Mouse (Mus musculus) kidney, postnatal 10 days (tissue): ENCODE data around the gene Lasp1.

Experiments
- DNase-seq: peaks from one replicate; pipeline ENCODE4 v3.0.0; 2021; ENCODE audit warnings: mixed read lengths

Gene Lasp1

DNA sequence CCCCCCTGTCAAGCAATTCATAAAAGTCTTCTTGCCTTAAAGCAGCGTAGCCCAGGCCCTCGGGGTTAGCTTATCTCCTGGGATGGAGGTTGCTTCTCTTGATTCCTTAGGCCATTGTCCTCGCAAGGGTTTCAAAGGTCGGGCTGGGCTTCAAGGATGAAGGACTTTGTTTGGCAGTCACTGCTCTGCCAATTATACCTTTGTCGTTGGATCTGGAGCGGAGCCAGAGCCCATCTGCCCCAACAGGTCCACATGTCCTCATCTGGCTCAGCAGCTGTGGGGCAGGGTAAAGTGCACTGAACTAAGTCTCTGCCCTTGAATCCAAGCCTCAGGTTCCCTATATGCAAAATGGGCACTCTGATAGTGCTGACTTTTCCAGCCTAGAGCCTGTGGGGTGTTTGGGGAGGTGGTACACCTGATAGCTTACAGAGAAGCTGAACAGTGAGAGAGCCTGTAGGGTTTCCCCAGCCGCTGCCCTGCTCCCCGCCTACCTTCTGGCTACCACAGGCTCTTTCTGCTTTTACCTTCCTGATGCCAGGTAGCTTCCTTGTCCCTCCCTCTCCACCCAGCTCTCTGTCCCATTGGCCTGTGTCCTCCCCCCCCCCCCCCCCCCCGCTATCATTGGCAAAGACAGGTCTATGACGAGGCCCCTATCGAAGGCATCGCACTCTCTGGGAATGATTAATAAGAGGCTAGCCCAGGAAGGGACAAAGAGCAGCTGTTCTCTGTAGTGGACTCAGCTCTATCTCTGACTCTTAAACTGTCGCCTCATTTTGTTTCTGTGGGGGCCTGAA lies 13.0 kb downstream of the Lasp1 start:
- DNase-seq = peak; percentile 83

DNA sequence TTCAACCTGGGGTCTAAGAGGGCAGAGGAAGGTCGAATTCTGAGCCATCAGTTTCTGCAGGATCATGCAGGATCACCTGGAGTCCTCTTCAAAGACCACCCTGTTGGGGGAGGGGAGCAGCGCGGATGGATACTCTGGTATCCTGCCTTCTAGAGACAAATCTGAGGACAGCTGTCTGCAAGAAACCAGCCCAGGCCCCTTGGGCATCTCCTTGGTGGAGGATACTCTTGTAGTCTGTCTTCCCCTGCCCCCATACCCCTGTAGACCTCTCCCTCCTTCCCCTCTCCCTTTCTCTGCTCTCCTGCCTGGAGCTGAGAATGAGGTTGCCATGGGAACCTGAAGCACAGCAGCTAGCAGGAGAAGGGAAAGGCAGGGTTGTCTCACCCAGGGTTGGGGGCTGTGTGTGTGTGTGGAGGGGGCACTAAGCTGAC lies 13.7 kb downstream of the Lasp1 start:
- DNase-seq = no peak

DNA sequence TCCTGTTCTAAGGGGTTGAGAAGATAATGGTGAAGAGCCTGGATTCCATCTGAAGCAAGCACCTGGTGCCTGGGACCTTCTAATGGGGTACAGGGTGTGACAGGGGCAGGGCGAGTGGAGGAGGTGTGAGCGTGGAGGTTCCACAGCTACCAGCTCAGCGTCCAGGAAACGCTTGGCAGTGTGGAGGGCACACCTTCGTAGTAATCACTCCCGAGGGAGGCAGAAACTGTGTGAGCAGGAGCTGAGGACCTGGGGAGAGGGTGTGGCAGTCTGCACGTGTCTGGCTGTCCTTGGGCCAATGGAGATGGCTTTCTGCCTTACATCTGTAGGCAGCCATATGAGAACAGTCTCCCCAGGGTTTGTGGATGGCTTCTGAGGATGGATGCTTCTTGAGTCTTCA lies 14.3 kb downstream of the Lasp1 start:
- DNase-seq = no peak

DNA sequence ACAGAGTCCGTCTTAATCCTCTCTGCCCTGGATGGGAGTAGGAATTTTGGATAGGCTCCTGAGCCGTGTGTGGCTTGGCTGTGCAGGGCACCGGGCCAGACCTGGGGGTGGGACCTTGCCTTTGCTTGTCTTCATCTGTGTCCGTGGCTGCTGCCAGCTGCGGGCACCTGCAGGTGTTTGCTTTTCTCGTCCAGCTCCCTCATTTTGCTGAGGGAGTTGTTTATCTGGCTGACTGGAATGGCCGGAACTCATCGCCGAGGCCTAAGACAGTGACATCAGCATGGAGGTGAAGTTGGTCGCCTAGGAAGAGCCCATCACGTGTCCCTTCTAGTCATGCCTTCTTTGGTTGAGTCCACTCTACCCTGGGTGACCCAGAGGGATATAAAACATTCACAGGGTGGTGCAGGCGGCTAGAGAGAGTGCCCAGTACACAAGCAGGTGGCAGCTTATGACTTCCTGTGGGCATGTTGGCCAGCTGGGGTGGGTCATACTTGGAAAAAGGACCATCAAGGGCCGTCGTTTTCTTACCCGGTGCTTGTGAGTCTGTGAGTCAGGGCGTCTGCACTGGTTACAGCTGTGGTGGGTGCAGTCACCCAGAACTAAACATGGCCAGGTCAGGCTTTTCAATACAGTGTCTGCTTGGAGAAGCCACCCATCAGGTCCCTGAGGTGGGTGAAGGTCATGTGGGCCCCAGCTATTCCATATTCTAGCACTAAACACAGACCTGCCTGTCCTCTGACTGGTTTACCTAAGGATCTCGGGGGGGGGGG lies 15.1 kb downstream of the Lasp1 start:
- peak; percentile 78 for DNase-seq

DNA sequence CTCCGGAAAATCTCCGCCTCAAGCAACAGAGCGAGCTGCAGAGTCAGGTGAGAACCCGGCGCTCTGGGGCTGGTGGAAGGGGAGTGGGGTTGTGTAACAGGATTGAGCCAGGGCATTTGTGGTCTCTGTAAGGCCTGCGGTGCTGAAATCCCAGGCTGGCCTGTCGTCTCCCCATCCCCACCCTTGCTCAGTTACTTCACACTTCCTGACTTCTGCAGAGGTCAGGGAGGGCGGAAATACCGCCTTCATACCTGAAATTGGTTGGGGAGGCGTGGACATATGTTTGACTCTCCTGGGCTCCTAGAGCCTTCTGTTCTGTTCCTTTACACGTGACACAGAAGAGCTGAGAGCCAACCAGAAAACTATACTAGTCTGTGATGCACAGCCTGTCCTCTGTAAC lies 16.9 kb downstream of the Lasp1 start:
- DNase-seq = no peak

DNA sequence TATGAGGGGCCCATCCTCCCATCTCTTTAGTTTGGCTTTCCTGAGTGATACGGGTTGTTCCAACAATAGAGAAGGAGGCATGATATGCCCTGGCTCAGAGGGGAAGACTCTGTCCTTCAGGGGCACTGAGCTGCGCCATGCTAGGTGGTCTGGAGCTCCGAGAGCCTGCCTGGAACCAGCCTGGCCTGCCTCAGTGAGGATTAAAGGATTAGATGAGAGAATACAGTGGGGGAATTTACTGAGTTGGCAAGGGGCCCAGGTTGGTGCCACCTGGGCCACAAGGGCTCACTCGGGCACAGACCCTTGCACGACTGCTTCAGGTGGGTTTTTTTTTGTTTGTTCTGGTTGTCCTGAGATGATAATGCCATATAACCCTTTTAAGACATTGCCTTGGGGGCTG lies 17.4 kb downstream of the Lasp1 start:
- no peak for DNase-seq

DNA sequence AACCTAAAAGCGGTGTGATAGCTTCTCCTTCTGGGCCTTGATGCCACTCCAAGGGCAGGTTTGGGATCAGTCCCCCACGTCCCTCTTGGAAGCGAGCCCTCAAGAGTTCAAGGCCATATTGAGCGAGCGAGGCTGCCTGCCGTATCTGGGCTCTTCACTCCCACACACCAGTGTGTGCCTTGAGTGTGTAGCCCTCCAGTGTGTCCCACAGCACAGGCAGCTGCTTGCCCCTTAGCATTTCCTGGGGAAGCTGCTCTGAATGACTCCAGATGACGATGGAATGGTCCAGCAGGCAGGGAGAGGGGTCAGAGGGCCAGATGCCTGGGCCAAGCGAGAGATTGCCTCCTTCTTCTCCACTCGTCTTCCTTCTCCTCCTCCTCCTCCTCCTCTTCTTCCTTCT lies 18.1 kb downstream of the Lasp1 start:
- DNase-seq = no peak

DNA sequence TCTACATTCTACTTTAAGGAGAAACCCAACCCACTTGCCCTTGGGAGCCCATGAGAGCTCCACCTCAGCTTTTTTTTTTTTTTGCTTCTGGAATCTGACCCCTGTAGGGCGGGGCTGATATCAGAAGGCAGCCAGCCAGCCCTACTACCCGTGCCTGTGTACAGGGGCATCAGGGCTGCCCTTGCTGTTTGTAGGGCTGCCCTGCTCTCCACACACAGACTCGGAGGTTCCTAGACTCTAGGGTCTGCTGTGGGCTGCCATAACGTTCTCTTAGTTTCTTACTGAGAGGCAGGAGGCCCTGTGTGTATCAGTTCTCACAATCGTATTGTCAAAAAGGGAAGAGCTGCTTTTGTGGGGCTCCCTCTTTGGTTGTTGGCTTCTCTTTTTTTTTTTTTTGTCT lies 18.6 kb downstream of the Lasp1 start:
- DNase-seq = peak; percentile 69

DNA sequence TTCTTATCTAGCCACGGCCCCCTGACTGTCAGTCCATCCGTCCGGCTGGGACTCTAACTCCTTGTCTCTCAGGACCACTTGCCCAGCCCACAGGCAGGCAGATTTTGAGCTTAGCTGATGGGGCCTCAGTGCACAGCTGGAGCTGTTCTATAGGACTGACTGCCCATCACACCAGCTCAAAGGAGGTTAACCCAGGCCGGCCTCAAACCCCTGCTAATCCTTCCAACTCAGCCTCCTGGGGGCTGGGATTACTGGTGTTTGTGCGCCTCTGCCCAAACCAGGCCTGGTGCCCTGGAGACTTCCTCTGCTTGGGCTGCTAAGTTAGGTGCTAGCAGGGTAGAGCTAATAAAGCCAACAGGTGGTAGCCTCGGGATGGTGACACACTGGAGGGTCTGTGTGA lies 19.2 kb downstream of the Lasp1 start:
- DNase-seq = no peak

DNA sequence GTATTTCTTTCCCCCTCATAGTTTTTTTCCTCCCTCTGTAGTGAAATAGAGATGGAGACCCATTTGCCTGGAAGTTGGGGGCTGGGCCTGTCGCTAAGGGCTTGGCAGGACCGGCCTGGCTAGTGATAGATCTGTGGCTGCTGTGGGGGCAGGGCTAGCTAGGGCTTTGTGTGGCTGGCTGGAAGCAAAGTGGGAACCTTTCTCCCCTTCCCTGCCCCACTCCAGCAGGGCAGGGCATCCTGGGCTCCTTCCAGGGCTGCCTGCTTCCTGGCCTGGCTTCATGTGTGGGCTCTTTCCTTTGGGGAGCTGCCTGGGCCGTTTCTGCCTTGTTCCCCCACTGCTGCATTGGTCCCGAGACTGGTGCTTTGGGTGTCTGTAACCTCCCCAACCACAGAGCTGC lies 19.8 kb downstream of the Lasp1 start:
- peak; percentile 73 for DNase-seq

DNA sequence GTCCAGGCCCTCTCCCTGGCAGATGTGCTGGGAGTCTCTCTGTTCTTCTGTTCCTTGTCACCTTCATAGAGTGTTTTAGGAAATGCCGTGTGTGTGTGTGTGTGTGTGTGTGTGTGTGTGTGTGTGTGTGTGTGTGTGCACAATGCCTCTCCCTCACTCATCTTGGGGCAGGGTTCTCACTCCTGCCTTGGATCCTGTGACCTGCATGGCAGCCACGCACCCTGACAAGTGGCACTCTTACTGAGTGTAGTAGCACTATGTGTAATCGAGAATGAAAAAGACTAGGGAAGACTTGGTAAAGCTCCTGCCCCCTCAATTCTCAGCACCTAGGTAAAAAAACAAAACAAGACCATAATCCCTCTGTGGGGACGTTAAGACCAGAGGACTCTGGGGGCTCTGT lies 20.3 kb downstream of the Lasp1 start:
- no peak for DNase-seq

DNA sequence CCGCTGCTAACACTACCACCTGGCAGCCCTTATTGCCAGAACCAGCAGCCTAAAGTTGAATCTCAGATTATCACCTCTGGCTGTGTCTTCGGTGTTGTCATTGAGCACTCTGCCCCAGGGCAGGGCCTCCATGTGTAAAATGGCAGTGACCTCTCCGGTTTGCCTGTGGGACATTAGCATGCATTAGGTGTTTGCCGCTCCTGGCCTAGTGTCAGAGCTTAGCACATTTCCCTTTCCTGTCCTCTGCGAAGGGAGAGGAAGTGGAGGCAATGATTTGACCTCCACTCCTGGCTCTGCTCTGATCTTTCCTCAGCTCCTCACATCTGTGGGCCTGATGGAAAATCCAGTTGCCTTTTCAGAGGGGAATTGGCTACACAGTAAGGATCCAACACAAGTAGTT lies 21.1 kb downstream of the Lasp1 start:
- no peak for DNase-seq

DNA sequence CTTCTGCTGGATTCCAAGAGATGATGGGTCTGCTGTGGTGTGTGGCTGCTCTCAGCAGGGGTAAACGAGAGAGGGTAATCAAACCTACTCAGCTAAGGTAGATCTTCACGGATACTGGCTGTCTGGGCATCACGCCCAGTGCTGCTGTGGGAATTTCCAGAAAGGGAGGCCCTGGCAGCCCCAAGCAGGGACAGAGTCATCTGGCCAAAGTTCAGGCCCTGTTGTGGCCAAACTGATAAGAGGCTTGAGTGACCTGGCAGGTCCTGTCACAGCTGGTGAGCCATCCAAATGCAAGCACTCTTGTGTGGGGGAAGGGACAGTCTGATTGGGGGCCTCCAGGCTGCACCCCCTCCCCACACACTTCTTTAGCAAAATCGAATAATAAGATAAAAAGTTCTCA lies 22.0 kb downstream of the Lasp1 start:
- DNase-seq = peak; percentile 87

DNA sequence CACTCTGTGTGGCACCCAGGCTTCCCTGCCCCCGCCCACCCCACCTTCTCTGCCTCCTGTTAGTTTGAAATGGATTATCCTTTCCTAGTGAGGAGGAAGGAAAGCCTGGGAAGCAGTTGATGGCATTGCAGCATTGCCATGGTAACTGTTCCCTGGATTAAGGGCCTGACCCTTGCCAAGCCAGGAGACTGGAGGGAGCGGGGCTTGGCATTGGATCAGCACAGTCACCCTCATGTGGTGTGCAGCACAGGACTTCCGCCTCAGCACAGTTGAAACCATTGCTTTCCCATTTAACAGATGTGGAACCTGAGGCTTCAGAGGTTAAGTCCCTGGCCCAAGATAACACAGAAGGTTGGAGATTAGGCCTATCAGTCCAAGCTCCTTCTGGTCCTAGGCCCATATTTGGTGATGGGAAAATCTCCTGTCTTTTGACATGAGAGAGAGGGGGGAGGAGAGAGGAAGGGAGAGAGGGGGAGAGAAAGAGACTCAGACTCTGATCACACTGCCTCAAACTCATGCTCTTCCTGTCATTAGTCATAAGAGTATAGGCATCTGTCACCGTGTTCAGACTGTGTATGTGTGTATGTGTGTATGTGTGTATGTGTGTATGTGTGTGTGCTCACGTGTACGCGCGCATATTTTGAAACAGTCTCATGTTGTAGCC lies 22.7 kb downstream of the Lasp1 start:
- no peak for DNase-seq

DNA sequence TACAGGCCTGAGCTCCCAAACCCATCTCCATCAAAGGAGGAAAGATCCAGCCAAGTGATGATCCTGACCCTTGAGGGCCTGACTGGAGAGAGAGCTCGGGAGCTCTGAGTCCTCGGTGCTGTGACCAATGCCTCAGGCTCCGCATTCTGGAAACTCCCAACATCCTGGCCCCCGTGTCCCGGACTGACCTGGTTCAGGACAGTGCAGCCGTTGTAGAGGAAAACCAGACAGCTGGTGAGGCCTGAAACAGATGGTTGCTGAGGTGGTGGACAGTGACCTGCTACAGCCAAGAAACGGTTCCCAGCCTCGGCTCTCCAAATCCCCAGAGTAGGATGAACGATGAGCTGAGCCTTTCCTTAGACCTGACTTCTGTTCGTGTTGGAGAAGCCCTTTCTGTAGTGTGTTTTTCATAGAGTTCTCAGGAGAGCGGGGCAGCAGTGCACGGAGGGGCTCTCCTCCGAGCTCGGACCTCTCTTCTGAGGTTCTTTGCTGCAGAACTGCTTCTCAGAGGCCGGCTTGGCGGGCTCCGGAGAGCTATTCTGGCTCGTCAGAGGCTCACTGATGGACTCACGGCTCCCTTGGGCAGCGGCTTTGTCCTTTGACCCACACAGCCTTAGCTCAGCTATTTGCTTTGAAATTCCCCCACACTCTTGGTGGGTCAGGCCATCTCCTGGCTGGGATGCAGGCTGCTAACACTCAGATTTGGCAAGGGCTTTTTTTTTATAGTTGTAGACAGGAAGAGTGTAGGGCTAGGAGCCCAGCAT lies 24.2 kb downstream of the Lasp1 start:
- DNase-seq = peak; percentile 72

DNA sequence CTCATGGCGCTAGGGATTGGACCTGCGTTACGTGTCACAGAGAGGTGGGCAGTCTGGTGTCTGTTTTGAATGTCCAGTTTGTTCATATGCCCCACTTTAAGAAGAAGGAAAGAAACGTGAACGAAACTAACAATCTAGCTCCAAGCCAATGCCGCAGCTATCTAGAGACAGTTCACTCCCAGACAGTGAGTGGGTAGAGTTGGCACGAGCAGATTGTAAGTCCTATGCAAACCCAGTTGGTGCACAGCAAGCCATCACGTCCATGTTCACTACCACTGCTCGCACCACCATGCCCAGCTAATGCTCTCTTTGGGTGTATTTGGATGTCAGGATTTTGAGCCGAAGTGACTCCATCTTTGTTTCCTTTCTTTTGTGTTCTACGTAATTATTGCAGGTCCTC lies 25.4 kb downstream of the Lasp1 start:
- DNase-seq = no peak

DNA sequence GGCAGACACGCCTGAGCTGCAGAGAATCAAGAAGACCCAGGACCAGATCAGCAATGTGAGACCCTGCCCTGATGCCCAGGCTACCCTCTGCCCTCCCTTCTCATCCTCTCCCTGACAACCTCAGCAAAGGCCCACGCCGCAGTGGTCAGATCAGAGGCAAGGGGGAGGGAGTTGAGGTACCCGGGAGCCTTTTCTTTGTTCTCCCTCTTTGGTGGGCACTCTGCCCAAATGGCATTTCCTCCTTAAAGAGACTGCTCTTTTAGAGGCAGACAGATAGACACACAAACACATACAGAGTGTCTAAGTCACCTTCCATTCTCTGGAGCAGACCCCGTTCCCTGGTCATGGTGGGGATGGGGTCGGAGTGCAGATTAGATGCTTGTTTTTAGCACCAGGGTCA lies 26.1 kb downstream of the Lasp1 start:
- no peak for DNase-seq

DNA sequence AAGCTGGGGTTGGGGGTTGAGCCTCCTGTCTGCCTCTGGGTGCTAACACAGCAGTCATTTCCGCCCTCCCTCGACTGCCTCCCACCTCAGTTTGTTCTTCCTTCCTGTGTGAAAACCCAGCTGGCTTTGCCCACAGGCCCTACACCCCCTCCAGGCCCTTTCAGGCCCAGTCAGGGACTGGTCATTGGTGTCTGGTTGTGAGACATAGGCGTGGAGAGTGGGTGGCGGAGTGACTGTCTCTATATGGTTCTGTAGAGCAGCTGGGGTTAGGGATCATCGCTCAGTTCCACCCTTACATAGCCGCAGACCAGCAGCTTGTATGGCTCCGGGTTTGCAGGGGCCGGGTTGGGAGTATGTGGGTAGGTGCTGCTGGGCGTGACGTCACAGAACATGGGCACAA lies 26.5 kb downstream of the Lasp1 start:
- no peak for DNase-seq

DNA sequence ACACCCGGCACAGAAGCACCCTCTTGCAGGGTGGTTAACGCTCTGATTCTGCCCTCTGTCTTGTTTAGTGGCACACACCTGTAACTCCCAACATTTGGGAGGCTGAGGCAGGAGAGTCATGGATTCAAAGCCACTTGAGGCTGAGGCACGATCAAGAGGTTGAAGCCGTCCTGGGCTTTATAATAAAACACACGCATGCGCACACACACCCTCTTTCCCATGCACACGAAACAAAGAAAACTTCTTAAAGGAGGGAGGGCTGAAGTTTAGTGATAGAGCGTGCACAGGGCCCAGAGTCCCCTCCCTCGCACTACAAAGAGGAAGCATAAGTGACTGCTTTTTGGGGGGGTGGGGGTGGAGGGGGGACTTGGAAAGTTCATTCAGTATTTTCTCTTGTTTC lies 27.2 kb downstream of the Lasp1 start:
- no peak for DNase-seq

DNA sequence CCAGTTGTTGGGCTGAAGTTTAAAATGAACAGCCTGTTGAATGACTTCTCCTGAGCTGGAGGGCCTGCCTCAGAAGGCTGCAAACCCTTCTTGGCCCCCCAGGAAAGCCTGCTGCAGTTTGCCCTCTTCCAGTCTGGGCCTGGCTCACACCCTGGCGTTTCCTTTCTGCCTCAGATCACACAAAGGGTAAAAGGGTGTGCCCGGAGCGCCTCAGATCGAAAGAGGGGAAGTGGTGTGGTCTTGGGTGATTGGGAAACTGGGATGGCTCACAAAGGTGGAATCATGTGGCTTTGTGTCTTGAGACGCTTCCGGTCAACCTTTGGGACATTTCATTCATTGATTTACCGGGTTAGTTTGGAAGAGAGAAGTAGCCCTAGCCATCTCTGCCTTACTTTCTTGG lies 27.6 kb downstream of the Lasp1 start:
- DNase-seq = no peak

DNA sequence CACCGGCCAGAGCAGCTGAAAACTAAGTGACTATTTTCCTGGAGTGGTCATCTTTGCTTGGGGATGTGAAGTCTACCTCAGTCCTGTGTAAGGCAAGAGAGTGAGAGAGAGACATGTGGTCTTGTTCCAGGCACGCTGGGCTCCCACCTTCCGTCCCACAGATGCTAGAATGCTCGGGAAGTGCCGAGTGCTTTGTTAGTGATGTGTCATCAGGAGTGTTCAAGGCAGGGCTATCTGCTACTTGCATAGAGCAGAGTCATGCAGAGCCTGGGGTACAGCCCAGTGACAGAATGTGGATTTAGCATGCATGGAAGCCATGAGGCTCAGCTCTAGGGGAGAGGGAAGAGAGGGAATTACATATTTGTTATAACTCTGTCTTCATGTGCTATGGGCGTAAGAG lies 28.9 kb downstream of the Lasp1 start:
- DNase-seq = no peak

DNA sequence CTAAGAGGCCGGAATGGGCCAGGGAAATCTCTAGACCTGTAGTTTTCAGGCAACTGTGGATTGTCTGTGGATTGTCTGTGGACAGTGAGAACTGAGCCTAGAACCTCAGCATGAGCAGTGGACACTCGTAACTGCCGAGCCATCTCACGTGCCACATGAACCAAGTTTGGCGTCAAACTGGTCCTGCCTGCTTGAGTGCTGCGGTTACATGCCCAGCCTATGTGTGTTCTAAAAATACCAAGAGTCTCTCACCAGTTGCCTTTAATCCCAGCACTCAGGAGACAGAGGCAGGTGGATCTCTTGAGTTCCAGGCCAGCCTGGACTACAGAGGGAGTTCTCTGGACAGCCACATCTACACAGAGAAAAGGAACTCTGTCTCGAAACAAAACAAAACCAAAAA lies 30.6 kb downstream of the Lasp1 start:
- DNase-seq = peak; percentile 4

DNA sequence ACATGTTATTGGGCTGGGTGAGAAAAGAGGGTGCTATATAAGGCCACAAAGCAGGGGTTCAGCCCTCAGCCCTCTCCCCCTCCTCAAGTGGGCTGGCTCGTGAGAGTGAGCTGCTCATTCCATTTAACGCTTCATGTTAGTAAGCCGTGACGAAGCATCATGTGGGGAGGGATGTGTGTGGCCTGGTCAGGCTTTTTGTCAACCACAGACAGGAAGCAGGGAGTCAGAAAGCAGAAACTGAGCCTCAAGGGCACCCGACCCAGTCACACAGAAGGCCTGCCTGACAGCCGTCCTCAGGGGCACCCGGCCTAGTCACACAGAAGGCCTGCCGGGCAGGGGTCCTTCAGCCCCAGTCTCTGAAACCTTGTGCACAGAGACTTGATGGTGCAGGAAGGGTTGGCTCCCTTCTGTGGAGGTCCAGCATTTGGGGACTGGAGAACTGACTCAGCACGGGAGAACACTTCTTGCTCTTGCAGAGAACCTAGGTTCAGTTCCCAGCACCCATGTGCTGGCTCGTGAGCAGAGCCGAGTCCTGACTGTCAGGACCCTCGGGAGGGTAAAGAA lies 31.2 kb downstream of the Lasp1 start:
- DNase-seq = no peak
